Mouse (Mus musculus) heart, postnatal 0 days (tissue): ENCODE data around the gene Stx1b.

Experiments
- CTCF ChIP-seq: IDR thresholded peaks from 2 replicates; pipeline ENCODE4 v1.5.1; 2016; ENCODE audit warnings: antibody characterized with exemption, control low read depth, low read depth
- EP300 ChIP-seq: IDR thresholded peaks from 2 replicates; pipeline ENCODE4 v1.6.1; 2016; ENCODE audit warnings: antibody characterized with exemption, low read depth

- no peak for TF ChIP-seq CTCF
- no peak for TF ChIP-seq EP300
Observed at GRCm38 (mm10) chr7:127823236-127824171, 845 bp downstream of the Stx1b start.
